ENCODE assay signal across 25 mouse cellular contexts in genomic region chr1:181987226-181987625, GRCm38 (mm10). TPM values are rescaled to one million over a fixed set of nuclear protein-coding genes. Genes with fewer than 3 reads are reported as not detected.
DNase-seq lines count a peak whose midpoint lies in the region; ATAC-seq lines count a peak whose summit lies in the region.
"Had no signal": no experiment of that assay in that cellular context is flagged by ENCODE, and none has a peak within 500 bp of the region (broad histone marks: within the 10 kb centered on the region; RNA-seq: fewer than 3 reads in every experiment).

No protein-coding gene starts in this region.

- WGBS in heart, embryonic 12.5 days, result 37% methylated on average over 2 of the region's 2 CpGs
- 56% methylated on average over 2 of the region's 2 CpGs for WGBS in embryonic facial prominence, embryonic 15.5 days

- peaks cover 4% of the 10 kb centered on the region; the same call in 1 of the 2 replicates for H3K9me3 ChIP-seq in heart, embryonic 12.5 days (replicated peaks)
- no peaks in the 10 kb centered on the region for H3K9me3 ChIP-seq in embryonic facial prominence, embryonic 15.5 days (replicated peaks)
- H3K9me3 ChIP-seq: neural tube, embryonic 15.5 days had no signal

- no peak overlapping the region for H3K4me3 ChIP-seq in heart, embryonic 12.5 days
- no peak overlapping the region for H3K4me3 ChIP-seq in embryonic facial prominence, embryonic 15.5 days (replicated peaks)
- H3K4me3 ChIP-seq: megakaryocyte, embryonic 14.5 days; neural tube, embryonic 15.5 days had no signal

- DNase-seq in heart, postnatal 4 days, result no peak
- peak; percentile 13 for DNase-seq in kidney, adult 18-20 months
- DNase-seq in kidney, adult 8-10 months, result no peak
- DNase-seq in retina, embryonic 14.5 days (ENCODE audit: low spot score), result peak; percentile 17
- no peak for DNase-seq in yolk sac, embryonic 10.5 days (ENCODE audit: low spot score)
- DNase-seq in adrenal gland, postnatal 10 days, result no peak
- DNase-seq: adrenal gland, postnatal 25 days; cerebellum, adult 11-12 months; cerebellum, postnatal 25 days; embryo, embryonic 11 days; gastrocnemius, postnatal 25 days; kidney, adult 11 months; kidney, postnatal 10 days; left cerebral cortex, postnatal 4 days; lung, adult 18-20 months; lung, postnatal 14 days; right cerebral cortex, postnatal 4 days; thymus, adult 2 months had no signal

- H3K4me2 ChIP-seq in heart, embryonic 12.5 days, result no peak overlapping the region
- H3K4me2 ChIP-seq in embryonic facial prominence, embryonic 15.5 days (replicated peaks), result no peak overlapping the region
- H3K4me2 ChIP-seq: neural tube, embryonic 15.5 days had no signal

- peaks cover 18% of the 10 kb centered on the region for H3K36me3 ChIP-seq in heart, embryonic 12.5 days
- no peaks in the 10 kb centered on the region for H3K36me3 ChIP-seq in embryonic facial prominence, embryonic 15.5 days
- H3K36me3 ChIP-seq: neural tube, embryonic 15.5 days had no signal

- peaks cover 36% of the 10 kb centered on the region for H3K4me1 ChIP-seq in heart, embryonic 12.5 days (replicated peaks)
- H3K4me1 ChIP-seq in embryonic facial prominence, embryonic 15.5 days, result peaks cover 15% of the 10 kb centered on the region; the same call in 1 of the 2 replicates

- 0 out of 2 replicates have a peak overlapping the region, but pooled peaks have one; percentile 23 for H3K9ac ChIP-seq in heart, embryonic 12.5 days
- no peak overlapping the region for H3K9ac ChIP-seq in embryonic facial prominence, embryonic 15.5 days
- H3K9ac ChIP-seq: neural tube, embryonic 15.5 days had no signal

- H3K27me3 ChIP-seq in heart, embryonic 12.5 days (replicated peaks), result no peaks in the 10 kb centered on the region
- no peaks in the 10 kb centered on the region for H3K27me3 ChIP-seq in embryonic facial prominence, embryonic 15.5 days
- H3K27me3 ChIP-seq: megakaryocyte, embryonic 14.5 days; neural tube, embryonic 15.5 days; Patski had no signal

- no peak for ATAC-seq in heart, embryonic 12.5 days (ENCODE audit: insufficient number of reproducible peaks, low FRiP score)
- ATAC-seq in embryonic facial prominence, embryonic 15.5 days (ENCODE audit: insufficient number of reproducible peaks, low FRiP score, low TSS enrichment, low read depth), result no peak
- ATAC-seq: activated CD4-positive, CD25-positive, alpha-beta regulatory T cell, adult 4 months; midbrain, embryonic 16.5 days; Patski had no signal

- H3K27ac ChIP-seq in heart, embryonic 12.5 days (ENCODE audit: poor library complexity, severe bottlenecking), result peak overlapping the region; percentile 51
- H3K27ac ChIP-seq in embryonic facial prominence, embryonic 15.5 days (replicated peaks), result peak overlapping the region; percentile 58
- H3K27ac ChIP-seq: neural tube, embryonic 15.5 days had no signal

RNA-seq across cellular contexts. Expression of gene Enah, which starts 32.6 kb away (rescaled TPM):
- 22.7 and 24.4 TPM in 2 replicates for polyA plus RNA-seq in heart, embryonic 12.5 days (2016; fragmentation: Nextera tagmentation; extraction: Ambion mirVana)
- 100 to 1,000 TPM; 196 to 207 TPM for total RNA-seq in heart, postnatal 4 days (2021)
- 23.3 and 25.6 TPM in 2 replicates for polyA plus RNA-seq in embryonic facial prominence, embryonic 15.5 days (2015; fragmentation: Nextera tagmentation; extraction: Ambion mirVana)
- total RNA-seq in adrenal gland, postnatal 10 days (2021), result 10 to 100 TPM; 58.9 to 72.2 TPM

Comparison
In these comparisons a context has a peak if more than half of its experiments do, and no peak if none do; other contexts are left out.
1. DNase-seq: peak in kidney, adult 18-20 months (single experiment) and retina, embryonic 14.5 days (single experiment); none in heart, postnatal 4 days (single experiment), kidney, adult 8-10 months (0 of 2), yolk sac, embryonic 10.5 days (single experiment) and adrenal gland, postnatal 10 days (single experiment).